Mouse (Mus musculus) telencephalon, adult 2 months (tissue): ENCODE measurements at regions not wholly inside any gene's neighbourhood (a gene's known extent, or its start where the extent isn't known, plus 50 kb on each side); places are given as distances from the start of the nearest gene placed in this dataset.

Experiments
- DNase-seq: peaks from one replicate; pipeline ENCODE4 v3.0.0-alpha.2; 2011; ENCODE audit warnings: low read depth, low spot score

- DNase-seq = no peak
These were observed 147.4 kb downstream of the Fam76b start for GRCm38 (mm10) chr9:13974870-13975269.

GRCm38 (mm10) chr9:13978842-13979241 is 151.3 kb downstream of the Fam76b start:
- no peak for DNase-seq

- no peak for DNase-seq
These were observed 160.0 kb downstream of the Fam76b start for GRCm38 (mm10) chr9:13987486-13987885.

GRCm38 (mm10) chr9:13988901-13989300 is 161.4 kb downstream of the Fam76b start:
- no peak for DNase-seq

- DNase-seq = no peak
These were observed 163.4 kb downstream of the Fam76b start for GRCm38 (mm10) chr9:13990960-13991359.

- no peak for DNase-seq
These were observed 165.2 kb downstream of the Fam76b start for GRCm38 (mm10) chr9:13992728-13993127.

GRCm38 (mm10) chr9:13999358-13999757 is 171.8 kb downstream of the Fam76b start:
- DNase-seq = peak; percentile 17

- no peak for DNase-seq
These were observed 174.0 kb downstream of the Fam76b start for GRCm38 (mm10) chr9:14001517-14001916.

GRCm38 (mm10) chr9:14002236-14002635 is 174.7 kb downstream of the Fam76b start:
- DNase-seq = no peak

- peak; percentile 15 for DNase-seq
These were observed 175.6 kb downstream of the Fam76b start for GRCm38 (mm10) chr9:14003163-14003562.

GRCm38 (mm10) chr9:14006233-14006984 is 178.9 kb downstream of the Fam76b start:
- no peak for DNase-seq

GRCm38 (mm10) chr9:14009451-14009850 is 181.9 kb downstream of the Fam76b start:
- no peak for DNase-seq

- DNase-seq = no peak
These were observed 182.9 kb downstream of the Fam76b start for GRCm38 (mm10) chr9:14010261-14010949.

GRCm38 (mm10) chr9:14024216-14024615 is 196.7 kb downstream of the Fam76b start:
- DNase-seq = no peak

- DNase-seq = no peak
These were observed 197.2 kb downstream of the Fam76b start for GRCm38 (mm10) chr9:14024701-14025100.

- DNase-seq = no peak
These were observed 200.5 kb downstream of the Fam76b start for GRCm38 (mm10) chr9:14028056-14028455.

- DNase-seq = no peak
These were observed 204.0 kb downstream of the Fam76b start for GRCm38 (mm10) chr9:14031358-14032047.

- no peak for DNase-seq
These were observed 204.5 kb downstream of the Fam76b start for GRCm38 (mm10) chr9:14032048-14032362.

- DNase-seq = no peak
These were observed 208.0 kb downstream of the Fam76b start for GRCm38 (mm10) chr9:14035526-14035925.

- no peak for DNase-seq
These were observed 214.5 kb downstream of the Fam76b start for GRCm38 (mm10) chr9:14041900-14042435.

GRCm38 (mm10) chr9:14048224-14048623 is 220.7 kb downstream of the Fam76b start:
- DNase-seq = no peak

- no peak for DNase-seq
These were observed 221.2 kb upstream of the Sesn3 start for GRCm38 (mm10) chr9:14053704-14054103.
